Mouse (Mus musculus) heart, postnatal 36 days (tissue): ENCODE data around the gene Hsdl2. TPM values are rescaled to one million over a fixed set of nuclear protein-coding genes. Genes with fewer than 3 reads are reported as not detected.

Source experiments
- DNase-seq, 2 experiments: peaks; one replicate each; pipeline ENCODE4 v3.0.0; 2021 to 2022
- intact Hi-C: fragments of 180-260 bp; cut with DNase I; formaldehyde crosslinking; loops from one replicate; pipeline ENCODE4 v1.15.1; 2025
- total RNA-seq, 2 experiments: library from RNA; stranded (reverse); gene quantifications; 2 replicates each; pipeline ENCODE4 v1.2.3; 2021

The Hsdl2 gene
- total RNA-seq, 2 experiments from 2014 or later, result 240 to 258 TPM

GRCm38 (mm10) chr4:59619611-59620245 lies 38.4 kb downstream of the Hsdl2 start:
- DNase-seq, result no peak

GRCm38 (mm10) chr4:59625676-59625997 lies 44.3 kb downstream of the Hsdl2 start:
- no peak for DNase-seq
- intact Hi-C loops, result loop anchor here (5.0 kb wide), 2 partner anchors 87 to 137 kb away; no protein-coding TSS in a partner anchor

More at GRCm38 (mm10) chr4:59619611-59620245, 38.4 kb downstream of the Hsdl2 start:
- intact Hi-C loops, result loop anchor here (5.0 kb wide), 2 partner anchors 233 to 253 kb away; no protein-coding TSS in a partner anchor

- intact Hi-C loops, result loop anchor here (5.0 kb wide), 2 partner anchors 86 to 136 kb away; no protein-coding TSS in a partner anchor
- peak; percentile 74 to 77 for DNase-seq
Observed at GRCm38 (mm10) chr4:59625998-59626910, 44.9 kb downstream of the Hsdl2 start, which contains the start of gene E130308A19Rik. Gene E130308A19Rik, plus strand, starts transcription at chr4:59626211.

- intact Hi-C loops, result loop anchor here (5.0 kb wide), 2 partner anchors 84 to 134 kb away; no protein-coding TSS in a partner anchor
- DNase-seq, result no peak
Observed at GRCm38 (mm10) chr4:59628255-59628654, 46.9 kb downstream of the Hsdl2 start.

GRCm38 (mm10) chr4:59629076-59629874 lies 47.9 kb downstream of the Hsdl2 start:
- intact Hi-C loops, result loop anchor here (5.0 kb wide), 2 partner anchors 83 to 133 kb away; no protein-coding TSS in a partner anchor

GRCm38 (mm10) chr4:59630122-59630521 lies 48.8 kb downstream of the Hsdl2 start:
- intact Hi-C loops, result no loop called here
- no peak for DNase-seq

More at GRCm38 (mm10) chr4:59629076-59629874, 47.9 kb downstream of the Hsdl2 start:
- no peak for DNase-seq

- no peak for DNase-seq
- intact Hi-C loops, result no loop called here
Observed at GRCm38 (mm10) chr4:59634532-59634931, 53.2 kb downstream of the Hsdl2 start.

GRCm38 (mm10) chr4:59639163-59639562 lies 57.8 kb downstream of the Hsdl2 start:
- DNase-seq, result no peak
- intact Hi-C loops, result no loop called here

- DNase-seq, result no peak
- intact Hi-C loops, result no loop called here
Observed at GRCm38 (mm10) chr4:59640720-59641119, 59.4 kb downstream of the Hsdl2 start.

- DNase-seq, result no peak
- intact Hi-C loops, result no loop called here
Observed at GRCm38 (mm10) chr4:59642039-59642438, 60.7 kb downstream of the Hsdl2 start.

GRCm38 (mm10) chr4:59642657-59643056 lies 61.3 kb downstream of the Hsdl2 start:
- no peak for DNase-seq
- intact Hi-C loops, result no loop called here

GRCm38 (mm10) chr4:59644431-59644830 lies 63.1 kb downstream of the Hsdl2 start:
- no peak for DNase-seq
- intact Hi-C loops, result no loop called here

GRCm38 (mm10) chr4:59644992-59645391 lies 63.6 kb downstream of the Hsdl2 start:
- no peak for DNase-seq
- intact Hi-C loops, result no loop called here

GRCm38 (mm10) chr4:59645610-59646009 lies 64.2 kb downstream of the Hsdl2 start:
- intact Hi-C loops, result no loop called here
- DNase-seq, result no peak

- DNase-seq, result no peak
- intact Hi-C loops, result no loop called here
Observed at GRCm38 (mm10) chr4:59646020-59646696, 64.8 kb downstream of the Hsdl2 start.

- DNase-seq, result no peak
- intact Hi-C loops, result no loop called here
Observed at GRCm38 (mm10) chr4:59649119-59649518, 67.8 kb downstream of the Hsdl2 start.

- intact Hi-C loops, result no loop called here
Observed at GRCm38 (mm10) chr4:59652166-59652681, 70.9 kb downstream of the Hsdl2 start.

GRCm38 (mm10) chr4:59656061-59656642 lies 74.8 kb downstream of the Hsdl2 start:
- intact Hi-C loops, result no loop called here

More at GRCm38 (mm10) chr4:59652166-59652681, 70.9 kb downstream of the Hsdl2 start:
- DNase-seq, result no peak

GRCm38 (mm10) chr4:59662163-59662562 lies 80.8 kb downstream of the Hsdl2 start:
- DNase-seq, result no peak
- intact Hi-C loops, result no loop called here

More at GRCm38 (mm10) chr4:59656061-59656642, 74.8 kb downstream of the Hsdl2 start:
- DNase-seq, result no peak
